Mouse (Mus musculus): ENCODE measurements around the gene Nhsl1. TPM values are rescaled to one million over a fixed set of nuclear protein-coding genes. Genes with fewer than 3 reads are reported as not detected.

The Nhsl1 gene
- polyA plus RNA-seq, 1 experiment from 2014 or later, result 10.5 TPM

DNA sequence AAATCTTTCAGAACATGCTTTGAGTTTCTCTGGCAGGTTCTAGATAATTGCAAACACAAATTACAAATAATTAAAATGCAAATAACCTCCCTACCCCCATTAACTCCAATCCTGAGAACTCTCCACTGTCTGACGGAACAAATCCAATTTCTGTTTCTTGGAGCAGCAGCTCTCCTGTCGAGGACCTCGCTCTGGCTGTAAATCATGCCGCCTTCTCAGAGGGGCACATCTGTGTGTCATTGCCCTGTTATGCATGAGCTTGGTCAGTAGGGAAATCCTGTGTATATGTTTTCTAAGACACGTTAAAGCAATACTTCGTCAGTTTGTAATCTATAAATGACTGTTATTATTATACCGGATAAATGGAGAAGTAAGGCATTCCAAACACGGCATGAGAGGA lies 35.3 kb downstream of the Nhsl1 start:
- WGBS, result 89% methylated on average over 8 of the region's 8 CpGs
- Histone ChIP-seq H3K36me3 (no peaks in the 10 kb centered on the region), H3K9me3 (replicated peaks) (no peaks in the 10 kb centered on the region), H3K27ac (replicated peaks) (no peak overlapping the region), H3K27me3 (ENCODE audit: low read depth, poor library complexity, severe bottlenecking) (no peaks in the 10 kb centered on the region), H3K4me1 (0 out of 2 replicates have a peak, but pooled peaks cover 3% of the 10 kb centered on the region), H3K4me3 (no peak overlapping the region)
- DNase-seq (ENCODE audit: low spot score), result no peak

DNA sequence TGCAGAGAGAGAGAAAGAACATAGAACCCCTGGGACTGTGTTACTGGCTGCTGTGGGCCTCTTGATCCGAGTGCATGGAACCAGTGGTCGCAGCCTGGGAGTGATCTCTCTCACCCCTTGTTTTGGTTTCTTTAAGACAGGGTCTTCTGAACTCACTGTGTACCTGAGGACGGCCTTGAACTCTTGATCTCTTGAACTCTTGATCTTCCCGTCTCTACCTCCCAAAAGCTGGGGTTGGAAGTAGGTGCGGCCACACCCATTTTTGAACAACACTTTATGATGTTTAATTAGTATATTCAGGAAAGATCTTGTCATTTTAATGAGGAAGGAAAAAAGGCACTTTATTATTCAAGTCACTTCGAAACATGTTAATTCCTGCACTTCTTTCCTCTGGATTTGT lies 37.7 kb downstream of the Nhsl1 start:
- Histone ChIP-seq H3K4me1 (0 out of 2 replicates have a peak, but pooled peaks cover 3% of the 10 kb centered on the region), H3K27ac (replicated peaks) (no peak overlapping the region), H3K9me3 (replicated peaks) (no peaks in the 10 kb centered on the region), H3K27me3 (ENCODE audit: low read depth, poor library complexity, severe bottlenecking) (no peaks in the 10 kb centered on the region), H3K4me3 (no peak overlapping the region), H3K36me3 (no peaks in the 10 kb centered on the region)
- DNase-seq (ENCODE audit: low spot score), result no peak
- 90% methylated on average over 6 of the region's 6 CpGs for WGBS

DNA sequence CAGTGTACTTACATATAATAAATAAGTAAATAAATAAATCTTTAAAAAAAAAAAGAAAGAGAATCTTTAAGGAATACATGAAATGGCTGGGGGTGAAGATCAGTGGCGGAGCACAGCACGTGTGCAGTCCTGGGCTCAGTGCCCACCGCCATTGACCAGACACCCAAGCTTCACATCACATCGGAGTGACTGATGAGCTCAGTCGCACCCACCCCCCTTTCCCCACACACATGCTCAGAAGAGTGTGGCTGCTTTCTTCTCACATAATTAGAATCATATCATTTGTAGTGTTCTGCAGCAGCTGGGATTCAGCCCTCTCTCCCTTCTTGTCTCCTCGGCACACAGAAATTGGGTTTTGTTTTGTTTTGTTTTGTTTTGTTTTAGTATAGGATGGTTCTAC lies 38.4 kb downstream of the Nhsl1 start:
- Histone ChIP-seq H3K27ac (replicated peaks) (no peak overlapping the region), H3K9me3 (replicated peaks) (no peaks in the 10 kb centered on the region), H3K4me3 (no peak overlapping the region), H3K4me1 (0 out of 2 replicates have a peak, but pooled peaks cover 3% of the 10 kb centered on the region), H3K27me3 (ENCODE audit: low read depth, poor library complexity, severe bottlenecking) (no peaks in the 10 kb centered on the region), H3K36me3 (no peaks in the 10 kb centered on the region)
- WGBS, result 96% methylated on average over 6 of the region's 6 CpGs
- DNase-seq (ENCODE audit: low spot score), result no peak

DNA sequence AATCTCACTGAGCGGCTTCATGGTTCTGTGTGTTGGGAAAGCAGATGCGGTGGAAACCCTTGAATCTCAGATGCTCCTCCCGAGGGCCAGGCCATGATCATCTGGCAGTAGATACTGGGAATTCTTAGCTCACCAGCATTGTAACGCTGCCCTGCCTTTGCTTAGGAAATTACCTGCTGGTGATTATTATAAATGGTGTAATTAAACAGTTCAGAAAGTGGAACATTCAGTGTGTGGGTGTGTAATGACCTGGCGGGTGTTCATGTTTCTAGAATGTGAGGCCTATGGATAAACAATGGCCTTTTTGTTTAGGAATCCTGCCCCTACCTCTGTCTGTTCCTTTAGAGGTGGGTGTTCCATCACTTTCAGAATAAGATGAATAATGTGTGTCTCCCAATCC lies 39.7 kb downstream of the Nhsl1 start:
- Histone ChIP-seq H3K9me3 (replicated peaks) (no peaks in the 10 kb centered on the region), H3K27me3 (ENCODE audit: low read depth, poor library complexity, severe bottlenecking) (no peaks in the 10 kb centered on the region), H3K4me3 (no peak overlapping the region), H3K36me3 (no peaks in the 10 kb centered on the region), H3K27ac (replicated peaks) (no peak overlapping the region), H3K4me1 (peaks cover 3% of the 10 kb centered on the region)
- DNase-seq (ENCODE audit: low spot score), result no peak
- WGBS, result 92% methylated on average over 5 of the region's 5 CpGs

DNA sequence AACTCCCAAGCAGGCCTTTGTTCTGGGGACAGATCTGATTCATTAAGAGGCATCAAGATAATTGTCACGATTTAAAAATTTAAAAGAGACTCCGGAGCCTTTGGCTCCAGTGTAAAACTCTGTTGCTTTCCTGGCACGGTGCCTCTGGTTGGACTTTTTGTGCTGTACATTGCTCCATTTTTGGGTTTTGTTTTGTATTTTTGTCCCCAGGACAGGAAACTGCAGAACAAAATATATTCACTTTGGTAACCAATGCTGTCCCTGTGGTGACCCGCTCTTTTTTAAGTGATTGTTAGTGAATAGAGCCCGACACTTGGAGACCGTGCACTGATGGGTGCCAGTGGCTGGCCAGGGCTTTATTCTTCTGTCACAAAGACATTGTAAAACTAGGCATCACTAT lies 41.4 kb downstream of the Nhsl1 start:
- Histone ChIP-seq H3K36me3 (no peaks in the 10 kb centered on the region), H3K27ac (replicated peaks) (no peak overlapping the region), H3K27me3 (ENCODE audit: low read depth, poor library complexity, severe bottlenecking) (no peaks in the 10 kb centered on the region), H3K9me3 (replicated peaks) (no peaks in the 10 kb centered on the region), H3K4me1 (peaks cover 10% of the 10 kb centered on the region), H3K4me3 (no peak overlapping the region)
- no peak for DNase-seq (ENCODE audit: low spot score)
- 82% methylated on average over 6 of the region's 6 CpGs for WGBS

DNA sequence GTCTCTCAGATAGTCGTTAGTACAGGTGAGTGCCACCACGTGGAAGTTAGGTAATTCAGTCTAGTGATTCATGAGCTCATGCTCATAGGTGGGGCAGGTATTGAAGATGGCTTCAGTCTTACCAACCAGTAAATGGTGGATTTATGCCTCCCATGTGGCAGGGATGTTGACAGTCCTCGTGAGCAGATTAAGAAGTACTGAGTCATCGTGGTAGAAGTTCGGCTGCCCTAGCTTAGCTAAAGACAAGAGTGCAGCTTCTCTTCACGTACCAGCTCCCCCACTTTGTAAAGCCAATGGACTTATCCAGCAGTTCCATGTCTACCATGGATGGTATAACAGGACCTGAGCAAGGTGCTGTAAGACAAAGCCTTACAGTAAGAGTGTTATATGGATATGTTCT lies 46.6 kb downstream of the Nhsl1 start:
- Histone ChIP-seq H3K27me3 (ENCODE audit: low read depth, poor library complexity, severe bottlenecking) (no peaks in the 10 kb centered on the region), H3K9me3 (replicated peaks) (no peaks in the 10 kb centered on the region), H3K4me1 (peaks cover 25% of the 10 kb centered on the region), H3K4me3 (no peak overlapping the region), H3K36me3 (no peaks in the 10 kb centered on the region), H3K27ac (replicated peaks) (no peak overlapping the region)
- no peak for DNase-seq (ENCODE audit: low spot score)
- WGBS, result 93% methylated on average over 6 of the region's 6 CpGs

DNA sequence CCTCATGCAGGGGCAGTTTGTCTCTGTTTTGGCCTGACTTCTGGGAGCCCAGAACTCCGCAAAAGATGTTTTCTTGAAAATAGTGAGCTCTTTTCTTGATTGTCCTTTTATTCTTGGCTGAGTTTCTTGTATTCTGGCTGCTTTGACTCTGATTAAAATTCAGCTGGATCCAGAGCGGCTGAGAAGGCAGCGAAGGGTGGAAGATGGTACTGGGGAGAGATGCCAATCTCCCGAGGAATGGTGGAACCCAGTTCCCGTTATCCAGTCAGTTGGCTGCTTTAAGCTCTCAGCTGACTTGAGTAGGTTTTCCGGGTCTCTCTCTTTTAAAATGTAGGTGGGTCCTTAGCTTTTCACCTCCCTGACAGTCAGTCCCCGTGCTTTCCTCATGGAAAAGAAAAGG lies 47.9 kb downstream of the Nhsl1 start:
- Histone ChIP-seq H3K4me3 (no peak overlapping the region), H3K4me1 (peaks cover 37% of the 10 kb centered on the region), H3K9me3 (replicated peaks) (no peaks in the 10 kb centered on the region), H3K27ac (replicated peaks) (no peak overlapping the region), H3K27me3 (ENCODE audit: low read depth, poor library complexity, severe bottlenecking) (no peaks in the 10 kb centered on the region), H3K36me3 (no peaks in the 10 kb centered on the region)
- 86% methylated on average over 7 of the region's 7 CpGs for WGBS
- DNase-seq (ENCODE audit: low spot score), result no peak

DNA sequence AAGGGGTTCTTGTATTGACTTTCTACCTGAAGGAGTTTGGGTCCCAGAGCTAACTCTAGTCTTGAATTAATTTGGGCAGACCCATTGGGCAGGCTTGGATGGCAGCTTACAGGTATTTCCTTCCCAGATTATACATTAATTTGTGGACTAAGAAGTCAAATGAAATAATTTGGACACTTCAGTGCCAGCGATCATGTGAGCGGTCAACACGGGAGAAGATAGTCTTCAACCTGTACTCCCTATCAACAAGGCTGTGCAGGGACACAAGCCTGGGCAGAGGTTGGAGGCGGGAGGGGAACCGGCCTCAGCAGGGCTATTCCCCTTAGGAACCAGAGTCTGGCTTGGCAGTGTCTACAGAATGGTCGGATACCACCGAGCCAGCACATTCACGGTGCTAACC lies 49.3 kb downstream of the Nhsl1 start:
- H3K27me3 ChIP-seq (ENCODE audit: low read depth, poor library complexity, severe bottlenecking), result no peaks in the 10 kb centered on the region
- H3K27ac ChIP-seq (replicated peaks), result no peak overlapping the region
- 94% methylated on average over 8 of the region's 8 CpGs for WGBS
- H3K4me3 ChIP-seq, result no peak overlapping the region
- H3K36me3 ChIP-seq, result no peaks in the 10 kb centered on the region
- no peaks in the 10 kb centered on the region for H3K9me3 ChIP-seq (replicated peaks)
- no peak for DNase-seq (ENCODE audit: low spot score)
- peaks cover 47% of the 10 kb centered on the region for H3K4me1 ChIP-seq

DNA sequence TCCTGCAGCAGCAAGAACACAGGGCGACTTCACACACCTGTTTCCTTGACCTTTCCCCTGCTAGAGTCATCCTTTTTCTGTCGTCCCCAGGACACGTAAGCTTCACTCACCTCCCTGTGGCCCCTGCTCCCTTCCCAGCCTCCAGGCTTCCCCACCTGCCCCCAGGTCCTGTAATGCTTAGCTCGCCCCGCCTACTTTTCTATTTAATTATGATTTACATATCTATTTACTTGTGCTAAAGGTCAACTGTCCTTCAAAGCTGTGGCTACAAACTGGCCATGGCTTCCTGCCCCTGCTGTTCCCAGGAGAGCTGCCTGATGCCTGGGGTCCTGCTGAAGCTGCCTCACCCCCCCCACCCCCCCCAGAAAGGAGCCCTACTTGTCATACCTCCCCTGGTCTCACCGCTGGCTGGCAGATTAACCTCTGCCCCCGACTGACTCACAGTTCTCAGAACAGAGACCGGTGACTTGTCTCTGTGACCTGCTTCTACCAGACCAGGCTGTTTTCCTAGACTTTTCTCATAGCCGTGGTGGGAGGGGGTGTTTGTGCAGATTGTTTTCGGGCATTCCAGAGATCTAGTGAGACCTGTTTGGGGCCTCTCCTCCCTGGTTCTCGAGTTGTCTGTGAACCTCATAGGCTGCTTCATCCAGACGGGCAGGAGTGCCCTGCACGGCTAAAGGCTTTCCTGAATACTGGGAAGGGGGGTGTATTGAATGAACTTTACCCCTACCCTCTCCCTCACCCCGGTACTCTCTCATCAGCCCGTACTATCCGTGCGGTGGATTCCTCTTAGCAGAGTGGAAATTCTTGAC lies 51.9 kb downstream of the Nhsl1 start:
- peaks cover 54% of the 10 kb centered on the region for H3K4me1 ChIP-seq
- peak overlapping the region; percentile 81 for H3K27ac ChIP-seq (replicated peaks)
- H3K27me3 ChIP-seq (ENCODE audit: low read depth, poor library complexity, severe bottlenecking), result no peaks in the 10 kb centered on the region; the same call in 1 of the 2 replicates
- no peaks in the 10 kb centered on the region for H3K36me3 ChIP-seq
- peak; percentile 55 for DNase-seq (ENCODE audit: low spot score)
- WGBS, result 19% methylated on average over 17 of the region's 17 CpGs
- peak overlapping the region; percentile 14; the same call in 1 of the 2 replicates for H3K4me3 ChIP-seq
- H3K9me3 ChIP-seq (replicated peaks), result no peaks in the 10 kb centered on the region

DNA sequence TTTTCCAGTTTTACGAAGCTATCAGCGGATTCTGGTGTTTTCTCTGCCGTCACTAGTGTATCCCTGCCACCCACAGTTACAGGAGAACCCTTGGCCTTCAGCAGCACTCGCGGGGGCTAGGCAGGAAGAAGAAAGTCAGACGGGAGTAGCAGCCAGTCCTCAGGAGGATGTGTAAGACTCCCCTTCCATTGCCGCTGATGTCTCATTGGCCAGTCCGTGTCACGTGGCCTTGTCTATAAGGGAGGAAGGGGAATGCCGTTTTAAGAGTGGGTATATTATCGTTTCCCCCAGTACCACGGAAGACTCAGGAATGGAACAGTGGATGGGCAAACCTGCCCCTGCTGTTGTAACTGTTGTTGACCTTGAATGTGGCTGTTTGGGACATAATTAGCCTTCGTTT lies 53.1 kb downstream of the Nhsl1 start:
- DNase-seq (ENCODE audit: low spot score), result peak; percentile 49
- H3K4me1 ChIP-seq, result peaks cover 62% of the 10 kb centered on the region
- H3K9me3 ChIP-seq (replicated peaks), result no peaks in the 10 kb centered on the region
- peak overlapping the region; percentile 26; the same call in 1 of the 2 replicates for H3K4me3 ChIP-seq
- no peaks in the 10 kb centered on the region for H3K36me3 ChIP-seq
- 48% methylated on average over 13 of the region's 13 CpGs for WGBS
- H3K27me3 ChIP-seq (ENCODE audit: low read depth, poor library complexity, severe bottlenecking), result no peaks in the 10 kb centered on the region; the same call in 1 of the 2 replicates
- peak overlapping the region; percentile 81 for H3K27ac ChIP-seq (replicated peaks)

DNA sequence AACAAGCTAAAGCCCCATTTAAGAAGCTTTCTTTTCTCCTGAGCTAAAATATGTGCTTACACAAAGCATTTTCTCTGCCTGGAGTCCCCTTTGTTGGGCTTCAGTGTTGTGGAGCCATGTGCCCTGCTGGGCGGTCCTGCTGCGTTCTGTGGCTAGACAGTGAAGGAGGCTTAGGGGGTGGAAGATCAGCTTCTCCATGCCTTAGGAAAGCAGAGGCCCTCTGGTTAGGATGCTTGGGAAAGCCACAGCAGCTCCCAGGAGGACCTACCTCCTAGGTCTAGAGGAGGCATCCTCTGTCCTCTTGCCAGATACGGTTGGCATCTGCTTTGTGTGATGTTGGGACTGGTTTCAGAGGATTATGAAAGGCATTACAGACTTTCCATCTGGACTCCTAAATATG lies 56.5 kb downstream of the Nhsl1 start:
- no peaks in the 10 kb centered on the region for H3K36me3 ChIP-seq
- peaks cover 48% of the 10 kb centered on the region for H3K4me1 ChIP-seq
- no peaks in the 10 kb centered on the region; the same call in 1 of the 2 replicates for H3K27me3 ChIP-seq (ENCODE audit: low read depth, poor library complexity, severe bottlenecking)
- no peaks in the 10 kb centered on the region for H3K9me3 ChIP-seq (replicated peaks)
- 9% methylated on average over 3 of the region's 3 CpGs for WGBS
- H3K4me3 ChIP-seq, result peak overlapping the region; percentile 20; the same call in 1 of the 2 replicates
- DNase-seq (ENCODE audit: low spot score), result peak; percentile 79
- peak overlapping the region; percentile 87 for H3K27ac ChIP-seq (replicated peaks)

DNA sequence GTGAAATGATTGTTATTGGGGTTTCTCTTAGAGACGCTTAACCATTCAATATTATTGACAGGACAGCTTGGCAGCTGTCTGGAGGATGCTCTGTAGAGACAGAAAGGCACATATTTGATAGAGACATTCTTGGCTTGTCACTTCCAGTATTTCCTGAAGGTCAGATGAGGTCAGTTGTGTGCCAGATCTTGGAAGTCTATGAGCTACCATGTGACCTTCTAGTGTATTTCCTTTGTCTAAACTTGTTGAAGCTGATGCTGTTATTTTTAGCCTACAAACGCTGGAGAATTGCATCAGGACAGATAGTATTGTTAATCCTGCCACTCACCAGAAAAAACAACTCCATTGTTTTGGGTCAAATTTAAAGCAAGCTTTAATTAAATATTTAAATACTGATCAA lies 66.0 kb downstream of the Nhsl1 start:
- Histone ChIP-seq H3K4me3 (no peak overlapping the region), H3K27me3 (ENCODE audit: low read depth, poor library complexity, severe bottlenecking) (no peaks in the 10 kb centered on the region), H3K27ac (replicated peaks) (no peak overlapping the region), H3K9me3 (replicated peaks) (no peaks in the 10 kb centered on the region), H3K36me3 (no peaks in the 10 kb centered on the region), H3K4me1 (peaks cover 22% of the 10 kb centered on the region)
- 83% methylated on average over 2 of the region's 2 CpGs for WGBS
- DNase-seq (ENCODE audit: low spot score), result no peak

DNA sequence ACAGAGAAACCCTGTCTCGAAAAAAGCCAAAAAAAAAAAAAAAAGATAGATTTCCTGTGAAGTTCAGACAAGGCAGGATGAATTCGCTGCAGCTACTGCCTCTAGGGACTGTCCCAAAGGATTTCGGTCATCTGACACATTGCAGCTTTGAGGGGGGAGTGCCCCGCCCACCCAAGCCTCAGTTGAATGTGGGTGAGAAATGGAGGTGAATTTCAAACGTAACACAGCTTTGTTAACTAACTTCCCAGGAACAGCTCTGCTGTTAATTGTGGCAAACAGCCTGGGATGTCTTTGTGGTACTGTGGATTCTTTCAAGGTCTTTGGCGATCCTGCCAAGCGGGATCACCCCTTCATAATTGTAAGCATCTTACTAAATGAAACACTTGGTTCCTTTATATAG lies 67.4 kb downstream of the Nhsl1 start:
- Histone ChIP-seq H3K27ac (replicated peaks) (no peak overlapping the region), H3K27me3 (ENCODE audit: low read depth, poor library complexity, severe bottlenecking) (no peaks in the 10 kb centered on the region), H3K4me3 (no peak overlapping the region), H3K9me3 (replicated peaks) (no peaks in the 10 kb centered on the region), H3K36me3 (no peaks in the 10 kb centered on the region), H3K4me1 (peaks cover 22% of the 10 kb centered on the region)
- WGBS, result 57% methylated on average over 7 of the region's 7 CpGs
- DNase-seq (ENCODE audit: low spot score), result no peak

All from midbrain, embryonic 10.5 days (tissue).